24 mouse cellular contexts compared by ENCODE assay signal in the genomic region with DNA sequence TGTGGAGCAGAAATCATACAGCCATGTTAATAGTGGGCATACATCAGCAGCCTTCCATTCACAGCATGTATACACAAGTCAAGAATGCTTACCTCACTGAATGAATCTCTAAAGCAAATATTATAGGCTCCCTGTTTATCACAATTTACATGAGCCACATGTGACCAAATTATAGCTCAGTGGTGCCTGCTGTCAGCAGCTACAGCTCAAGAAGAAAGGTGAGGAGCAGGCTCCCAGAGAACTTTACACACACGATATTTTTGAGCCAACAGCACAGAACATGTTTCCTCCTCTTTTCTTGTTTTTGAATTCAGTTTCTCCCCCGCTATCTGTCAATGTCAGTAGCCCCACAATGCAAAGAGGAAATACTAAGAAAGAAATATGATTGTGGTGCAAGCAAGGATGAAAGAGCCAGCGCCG.
"Had no signal": no experiment of that assay in that cellular context is flagged by ENCODE, and none has a peak within 500 bp of the region (broad histone marks: within the 10 kb centered on the region; RNA-seq: fewer than 3 reads in every experiment).

No protein-coding gene starts in this region.

- ATAC-seq: hindbrain, postnatal 0 days; intestine, embryonic 16.5 days; liver, embryonic 12.5 days had no signal

- H3K4me1 ChIP-seq: hindbrain, embryonic 15.5 days; limb, embryonic 13.5 days; limb, embryonic 15.5 days had no signal

- H3K36me3 ChIP-seq: heart, embryonic 10.5 days; heart, embryonic 12.5 days; hindbrain, embryonic 13.5 days; hindbrain, embryonic 15.5 days; kidney, embryonic 15.5 days; limb, embryonic 13.5 days; limb, embryonic 15.5 days; liver, embryonic 12.5 days had no signal

- H3K9ac ChIP-seq: heart, embryonic 12.5 days; hindbrain, embryonic 13.5 days; hindbrain, embryonic 15.5 days; kidney, embryonic 15.5 days; limb, embryonic 13.5 days; limb, embryonic 15.5 days; liver, embryonic 12.5 days; liver, embryonic 14.5 days had no signal

- H3K9me3 ChIP-seq: heart, embryonic 10.5 days; heart, embryonic 12.5 days; hindbrain, embryonic 13.5 days; hindbrain, embryonic 15.5 days; kidney, embryonic 15.5 days; limb, embryonic 13.5 days; limb, embryonic 15.5 days; liver, embryonic 12.5 days had no signal

- H3K4me3 ChIP-seq: heart, embryonic 10.5 days; heart, embryonic 12.5 days; hindbrain, embryonic 13.5 days; hindbrain, embryonic 15.5 days; kidney, embryonic 15.5 days; limb, embryonic 13.5 days; limb, embryonic 15.5 days; liver, embryonic 12.5 days had no signal

- DNase-seq: gastrocnemius, postnatal 25 days; heart, adult 18-20 months; heart, postnatal 10 days; heart, postnatal 4 days; kidney, adult 11 months; kidney, adult 2 months; kidney, adult 9 months; kidney, postnatal 14 days; kidney, postnatal 36 days; layer of hippocampus, adult 9-11 months; layer of hippocampus, postnatal 36 days; left cerebral cortex, postnatal 4 days had no signal

- H3K27me3 ChIP-seq: heart, embryonic 12.5 days; hindbrain, embryonic 13.5 days; hindbrain, embryonic 15.5 days; kidney, embryonic 15.5 days; limb, embryonic 15.5 days; liver, embryonic 12.5 days had no signal

- H3K4me2 ChIP-seq: heart, embryonic 12.5 days; hindbrain, embryonic 13.5 days; hindbrain, embryonic 15.5 days; kidney, embryonic 15.5 days; limb, embryonic 13.5 days; limb, embryonic 15.5 days; liver, embryonic 12.5 days had no signal

- H3K27ac ChIP-seq: heart, embryonic 10.5 days; hindbrain, embryonic 13.5 days; hindbrain, embryonic 15.5 days; hindbrain, postnatal 0 days; kidney, embryonic 15.5 days; kidney, postnatal 0 days; limb, embryonic 13.5 days; limb, embryonic 15.5 days; liver, embryonic 12.5 days; liver, embryonic 14.5 days had no signal
